Mouse (Mus musculus): ENCODE results near the gene Gm20914. TPM values are rescaled to one million over a fixed set of nuclear protein-coding genes. Genes with fewer than 3 reads are reported as not detected.
"Not testable (repeated sequence)": the region's sequence is repeated elsewhere in the genome, so short reads cannot be mapped to it uniquely, and the experiment has no call there.

The Gm20914 gene
- total RNA-seq (2014; rRNA removed; ENCODE audit: low replicate concordance) (not detected in 2 replicates), polyA plus RNA-seq (2015; fragmentation: Nextera tagmentation; extraction: Ambion mirVana) (not detected in 2 replicates)

DNA sequence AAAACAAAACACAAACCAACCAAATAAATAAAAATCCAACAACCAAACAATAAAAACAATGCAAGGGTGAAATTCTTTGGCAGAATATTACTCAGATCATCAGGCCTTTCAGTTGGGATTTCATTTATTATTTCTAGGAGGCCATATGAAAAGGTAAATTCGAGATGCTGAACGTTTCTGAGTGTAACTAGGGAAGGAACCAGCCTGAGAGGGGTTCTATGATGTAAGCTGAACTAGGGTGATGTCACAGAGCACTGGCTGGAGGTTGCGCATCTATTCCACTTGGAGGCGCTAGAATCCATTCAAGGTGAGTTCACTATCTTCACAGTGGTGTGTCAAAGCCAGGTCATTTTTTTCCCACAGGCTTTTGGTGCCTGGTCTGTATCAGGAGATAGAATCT is at the start of gene Gm20914:
Gene Gm20914 (plus strand): TSS at position 301 of the 400 bp plus-strand sequence.
- not testable (repeated sequence) for H3K9ac ChIP-seq (replicated peaks; ENCODE audit: low read depth, low read length); DNase-seq (ENCODE audit: low spot score); H3K36me3 ChIP-seq (replicated peaks; ENCODE audit: control insufficient read depth, insufficient read depth, low read length); H3K4me1 ChIP-seq (ENCODE audit: control insufficient read depth, insufficient read depth); H3K27me3 ChIP-seq (ENCODE audit: control insufficient read depth, insufficient read depth, low read length); H3K27ac ChIP-seq (ENCODE audit: low read depth); H3K4me3 ChIP-seq (ENCODE audit: low read depth, low read length); ATAC-seq (ENCODE audit: insufficient read depth, low read depth); H3K9me3 ChIP-seq (replicated peaks; ENCODE audit: control insufficient read depth, low read length); H3K4me2 ChIP-seq (ENCODE audit: low read depth, low read length)
- no CpG with 5 or more reads among the region's 4 CpGs for WGBS

Other genes with a start within 250 kb of the Gm20914 start
- not detected in 2 replicates for gene Gm21854, start 69.0 kb upstream of the Gm20914 start, total RNA-seq (2014; rRNA removed; ENCODE audit: low replicate concordance)
- not detected in 2 replicates for gene Gm21854, start 69.0 kb upstream of the Gm20914 start, polyA plus RNA-seq (2015; fragmentation: Nextera tagmentation; extraction: Ambion mirVana)
- not detected in 2 replicates for gene Gm28171, start 67.4 kb downstream of the Gm20914 start, total RNA-seq (2014; rRNA removed; ENCODE audit: low replicate concordance)
- not detected in 2 replicates for gene Gm28171, start 67.4 kb downstream of the Gm20914 start, polyA plus RNA-seq (2015; fragmentation: Nextera tagmentation; extraction: Ambion mirVana)
- gene Gm21778, start 216.5 kb downstream of the Gm20914 start, total RNA-seq (2014; rRNA removed; ENCODE audit: low replicate concordance): not detected in 2 replicates
- gene Gm21778, start 216.5 kb downstream of the Gm20914 start, polyA plus RNA-seq (2015; fragmentation: Nextera tagmentation; extraction: Ambion mirVana): not detected in 2 replicates

Data from heart, postnatal 0 days (tissue).